Mouse (Mus musculus) embryonic facial prominence, embryonic 13.5 days (tissue): ENCODE measurements around the gene Wdfy2. TPM values are rescaled to one million over a fixed set of nuclear protein-coding genes. Genes with fewer than 3 reads are reported as not detected.

Experiments
- ATAC-seq: fragments of 200-750 bp; cut with Nextera tagmentation; 2 replicates; pipeline ENCODE4 v1.8.0; 2017; ENCODE audit warnings: low read depth; ENCODE audit not compliant: insufficient number of reproducible peaks, insufficient read depth, low FRiP score, low TSS enrichment
- H3K27ac ChIP-seq: fragments of 300-500 bp; sonication (generic); 2 replicates; pipeline ENCODE4 v1.5.1; 2015; ENCODE audit warnings: moderate library complexity, mild to moderate bottlenecking, inconsistent platforms
- H3K27me3 ChIP-seq: fragments of 300-500 bp; sonication (generic); 2 replicates; pipeline ENCODE4 v1.6.1; 2015; ENCODE audit warnings: mild to moderate bottlenecking, inconsistent platforms
- H3K36me3 ChIP-seq: fragments of 300-500 bp; sonication (generic); 2 replicates; pipeline ENCODE4 v1.6.1; 2015; ENCODE audit warnings: mild to moderate bottlenecking, inconsistent platforms
- H3K4me1 ChIP-seq: fragments of 300-500 bp; sonication (generic); 2 replicates; pipeline ENCODE4 v1.6.1; 2015; ENCODE audit warnings: inconsistent platforms
- H3K4me2 ChIP-seq: fragments of 300-500 bp; sonication (generic); 2 replicates; pipeline ENCODE4 v1.6.1; 2015; ENCODE audit warnings: moderate library complexity, mild to moderate bottlenecking, inconsistent platforms
- H3K4me3 ChIP-seq: fragments of 300-500 bp; sonication (generic); 2 replicates; pipeline ENCODE4 v1.5.1; 2015; ENCODE audit warnings: mild to moderate bottlenecking, inconsistent platforms
- H3K9ac ChIP-seq: fragments of 300-500 bp; sonication (generic); 2 replicates; pipeline ENCODE4 v1.6.1; 2015; ENCODE audit warnings: mild to moderate bottlenecking, inconsistent platforms
- H3K9me3 ChIP-seq: fragments of 300-500 bp; sonication (generic); 2 replicates; pipeline ENCODE4 v1.6.1; 2016; ENCODE audit warnings: inconsistent platforms
- WGBS: fragments of 180-500 bp; shearing (Covaris S2); methylation state at CpG from one replicate; pipeline ENCODE4 v1.1.7; 2015; ENCODE audit warnings: mixed read lengths; 5-methylcytosine and 5-hydroxymethylcytosine counted together
- polyA plus RNA-seq: library from polyadenylated mRNA; unstranded; fragments of >200 nt; fragmentation: Nextera tagmentation; extraction: Ambion mirVana; gene quantifications from 2 replicates; pipeline ENCODE4 v1.2.1, GENCODE M21; 2015

Wdfy2 gene
- polyA plus RNA-seq, 1 experiment from 2014 or later, result 7.4 TPM

DNA sequence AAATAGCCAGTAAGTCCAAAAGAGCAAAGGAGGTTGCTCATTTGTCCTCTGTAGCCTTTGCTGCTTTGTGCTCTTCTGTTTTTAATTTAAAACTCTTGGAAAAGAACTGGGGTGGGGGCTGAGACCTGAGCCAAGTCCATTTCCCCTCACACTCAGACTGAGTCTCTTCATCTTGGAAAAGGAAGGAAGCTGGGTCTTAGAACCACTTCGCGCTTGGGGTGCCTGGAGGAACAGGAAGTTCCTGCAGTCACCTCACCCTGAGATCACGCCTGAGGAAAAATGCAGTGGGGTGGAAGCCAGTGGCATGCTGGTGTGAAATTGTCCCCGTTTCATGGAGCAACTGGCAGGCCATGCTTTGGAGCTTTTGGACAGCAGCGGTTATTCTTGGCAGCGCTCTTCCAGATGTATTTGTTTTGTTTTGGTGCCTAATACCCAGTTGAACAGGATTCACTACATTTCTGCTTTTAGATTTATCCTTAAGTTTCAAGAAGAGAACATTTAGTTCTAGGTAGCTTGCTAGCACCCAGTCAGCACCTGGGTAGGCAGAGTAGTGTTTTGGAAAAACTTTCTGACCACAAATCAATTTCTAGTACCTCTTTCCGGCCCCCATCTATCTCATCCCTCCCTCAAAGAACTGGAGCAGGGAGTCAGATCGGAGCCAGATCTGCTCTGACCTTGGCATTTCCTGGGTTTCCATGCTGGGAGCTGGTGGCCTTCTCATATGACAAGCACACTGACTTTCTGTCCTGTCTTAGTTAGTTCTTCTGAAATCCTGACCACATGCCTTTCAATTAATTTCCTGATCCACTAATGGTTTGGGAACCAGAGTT, 7.7 kb downstream of the Wdfy2 start:
- WGBS, result 21% methylated on average over 8 of the region's 8 CpGs
- peak overlapping the region; percentile 43 for H3K4me2 ChIP-seq

DNA sequence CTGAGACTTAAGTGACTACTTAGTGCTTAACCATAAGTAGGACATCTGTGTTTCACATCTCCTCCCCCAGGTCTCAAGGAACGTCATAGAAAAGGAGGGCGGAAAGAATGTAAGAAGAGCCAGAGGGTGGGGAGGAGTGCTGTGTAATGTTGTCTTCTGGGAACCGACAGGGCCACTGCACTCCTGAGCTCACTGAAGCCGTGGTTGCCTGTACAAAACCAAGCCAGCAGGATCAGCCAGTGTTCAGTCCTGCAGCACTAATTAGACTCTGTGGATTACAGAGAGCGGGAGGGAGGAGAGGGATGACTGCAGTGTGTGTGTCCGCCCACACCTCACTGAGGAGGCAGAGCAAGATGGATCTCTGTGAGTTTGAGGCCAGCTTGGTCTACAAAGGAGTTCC, 13.5 kb downstream of the Wdfy2 start:
- 38% methylated on average over 6 of the region's 6 CpGs for WGBS

More for the DNA sequence above, 7.7 kb downstream of the Wdfy2 start:
- H3K9me3 ChIP-seq, result peaks cover 6% of the 10 kb centered on the region
- H3K9ac ChIP-seq, result peak overlapping the region; percentile 49; the same call in 1 of the 2 replicates
- H3K4me3 ChIP-seq, result no peak overlapping the region
- H3K27ac ChIP-seq, result peak overlapping the region; percentile 63
- H3K27me3 ChIP-seq, result no peaks in the 10 kb centered on the region
- H3K4me1 ChIP-seq, result peaks cover 40% of the 10 kb centered on the region
- no peak for ATAC-seq
- peaks cover 12% of the 10 kb centered on the region; the same call in 1 of the 2 replicates for H3K36me3 ChIP-seq

DNA sequence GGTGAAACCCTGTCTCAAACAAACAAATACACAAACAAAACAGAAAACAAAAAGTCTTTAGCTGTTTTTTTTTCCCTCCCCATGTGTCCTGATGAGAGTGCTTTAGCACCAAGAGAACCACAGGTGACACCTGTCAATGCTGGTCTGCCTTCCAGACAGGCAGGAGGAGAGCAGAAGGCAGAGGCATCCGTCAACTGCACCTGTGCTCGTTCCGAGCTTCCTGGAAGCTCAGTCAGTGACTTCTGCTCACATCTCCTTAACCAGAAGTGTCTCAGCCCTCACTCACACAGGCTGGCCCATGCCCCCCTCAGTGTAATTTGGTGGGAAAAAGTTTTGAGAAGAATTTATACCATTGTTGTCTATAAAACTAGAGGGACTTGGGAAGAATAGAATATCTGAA, 15.4 kb downstream of the Wdfy2 start:
- Histone ChIP-seq H3K4me1 (peaks cover 27% of the 10 kb centered on the region), H3K9ac (no peak overlapping the region), H3K4me3 (no peak overlapping the region), H3K9me3 (peaks cover 6% of the 10 kb centered on the region), H3K27me3 (no peaks in the 10 kb centered on the region), H3K4me2 (no peak overlapping the region), H3K27ac (no peak overlapping the region), H3K36me3 (peaks cover 12% of the 10 kb centered on the region; the same call in 1 of the 2 replicates)
- ATAC-seq, result no peak
- 70% methylated on average over 3 of the region's 3 CpGs for WGBS

More for the DNA sequence above, 13.5 kb downstream of the Wdfy2 start:
- no peak overlapping the region for H3K9ac ChIP-seq
- no peak overlapping the region for H3K27ac ChIP-seq
- H3K4me3 ChIP-seq, result no peak overlapping the region
- peaks cover 6% of the 10 kb centered on the region for H3K9me3 ChIP-seq
- ATAC-seq, result no peak
- H3K4me2 ChIP-seq, result no peak overlapping the region
- no peaks in the 10 kb centered on the region for H3K27me3 ChIP-seq
- peaks cover 28% of the 10 kb centered on the region for H3K4me1 ChIP-seq
- peaks cover 12% of the 10 kb centered on the region; the same call in 1 of the 2 replicates for H3K36me3 ChIP-seq

DNA sequence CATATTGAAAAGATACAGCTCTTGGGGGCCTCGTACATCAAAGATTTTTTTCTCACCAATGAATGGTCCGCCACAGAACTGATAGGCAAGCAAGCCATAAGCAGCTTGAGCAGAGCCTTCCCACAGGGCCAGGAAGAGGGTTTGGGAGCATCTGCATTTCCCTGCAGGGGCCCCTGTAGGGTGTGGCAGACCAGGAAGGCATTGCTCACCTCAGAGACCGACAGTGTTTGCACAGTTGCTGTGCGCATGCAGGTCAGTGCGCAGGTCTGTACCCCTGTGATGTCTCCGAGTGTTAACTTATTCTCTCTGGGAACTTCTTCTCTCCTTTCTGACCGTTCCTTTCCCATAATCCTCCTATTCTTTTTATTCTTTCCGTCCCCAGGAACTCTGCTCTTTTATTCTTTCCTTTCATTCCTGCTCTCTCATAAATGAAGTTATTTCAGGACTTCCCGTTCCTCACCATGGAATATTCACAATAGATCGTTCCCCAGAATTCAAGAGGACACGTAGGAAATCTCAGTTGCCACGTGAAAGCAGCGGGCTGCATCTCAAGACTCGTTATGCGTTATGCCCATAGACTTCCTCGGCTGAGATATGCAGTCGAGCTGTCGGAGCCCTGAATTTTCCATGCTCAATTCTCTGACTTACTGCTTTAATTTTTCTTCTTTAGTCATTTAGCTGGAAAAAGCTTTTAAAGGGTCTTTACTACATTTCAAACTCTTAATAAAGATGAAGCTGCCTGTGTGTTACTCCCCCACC, 17.8 kb downstream of the Wdfy2 start:
- 78% methylated on average over 18 of the region's 18 CpGs for WGBS
- no peak overlapping the region; the same call in 1 of the 2 replicates for H3K27ac ChIP-seq
- H3K4me1 ChIP-seq, result peaks cover 27% of the 10 kb centered on the region
- no peak overlapping the region for H3K9ac ChIP-seq
- H3K4me3 ChIP-seq, result no peak overlapping the region
- peaks cover 6% of the 10 kb centered on the region; the same call in 1 of the 2 replicates for H3K36me3 ChIP-seq
- H3K4me2 ChIP-seq, result no peak overlapping the region
- H3K9me3 ChIP-seq, result no peaks in the 10 kb centered on the region
- H3K27me3 ChIP-seq, result no peaks in the 10 kb centered on the region
- ATAC-seq, result no peak

DNA sequence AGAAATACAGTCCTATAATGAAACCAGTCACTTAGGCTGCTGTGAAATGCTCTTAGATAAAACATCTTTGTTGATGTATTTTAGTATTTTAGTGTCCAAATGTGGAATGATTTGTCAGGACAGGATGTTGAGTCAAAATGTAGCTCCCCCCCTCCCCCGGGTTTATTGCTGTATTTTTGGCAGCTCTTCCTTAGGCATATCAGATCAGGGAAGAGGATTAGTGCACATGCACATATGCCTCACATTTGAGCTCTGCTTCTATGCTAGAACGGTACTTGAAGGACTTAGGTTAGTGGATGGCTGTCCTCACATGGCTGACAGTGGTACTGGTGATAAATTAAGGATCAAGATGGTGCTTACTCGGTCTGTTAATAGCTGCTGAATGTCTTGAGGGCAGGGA, 18.4 kb downstream of the Wdfy2 start:
- Histone ChIP-seq H3K9ac (no peak overlapping the region), H3K27ac (no peak overlapping the region), H3K4me2 (no peak overlapping the region), H3K36me3 (peaks cover 6% of the 10 kb centered on the region; the same call in 1 of the 2 replicates), H3K4me3 (no peak overlapping the region), H3K4me1 (peaks cover 22% of the 10 kb centered on the region), H3K9me3 (no peaks in the 10 kb centered on the region), H3K27me3 (no peaks in the 10 kb centered on the region)
- ATAC-seq, result no peak
- 66% methylated on average over 3 of the region's 3 CpGs for WGBS

DNA sequence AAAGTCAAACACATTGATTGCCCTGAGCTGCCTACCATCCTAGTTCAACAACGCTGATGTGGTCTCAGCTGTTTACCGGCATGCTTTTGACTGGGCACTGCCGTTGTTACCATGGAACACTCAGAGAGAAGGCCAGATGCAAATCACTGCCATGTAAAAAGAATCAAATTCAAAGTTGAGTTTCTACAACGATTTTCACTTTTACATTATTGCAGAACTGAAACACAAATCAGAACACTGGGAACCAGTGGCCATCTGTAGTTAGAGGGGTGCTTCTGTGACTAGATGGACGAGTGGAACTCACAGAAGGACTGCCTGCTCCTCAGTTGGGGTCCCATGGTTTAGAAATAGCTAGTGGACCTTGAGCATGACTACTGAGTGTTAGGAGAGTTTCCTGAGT, 19.0 kb downstream of the Wdfy2 start:
- H3K36me3 ChIP-seq, result peaks cover 6% of the 10 kb centered on the region; the same call in 1 of the 2 replicates
- WGBS, result 90% methylated on average over 5 of the region's 5 CpGs
- H3K4me3 ChIP-seq, result no peak overlapping the region
- no peak overlapping the region for H3K4me2 ChIP-seq
- no peak overlapping the region for H3K9ac ChIP-seq
- H3K27me3 ChIP-seq, result no peaks in the 10 kb centered on the region
- ATAC-seq, result no peak
- H3K27ac ChIP-seq, result no peak overlapping the region
- H3K4me1 ChIP-seq, result peaks cover 17% of the 10 kb centered on the region; the same call in 1 of the 2 replicates
- no peaks in the 10 kb centered on the region for H3K9me3 ChIP-seq

DNA sequence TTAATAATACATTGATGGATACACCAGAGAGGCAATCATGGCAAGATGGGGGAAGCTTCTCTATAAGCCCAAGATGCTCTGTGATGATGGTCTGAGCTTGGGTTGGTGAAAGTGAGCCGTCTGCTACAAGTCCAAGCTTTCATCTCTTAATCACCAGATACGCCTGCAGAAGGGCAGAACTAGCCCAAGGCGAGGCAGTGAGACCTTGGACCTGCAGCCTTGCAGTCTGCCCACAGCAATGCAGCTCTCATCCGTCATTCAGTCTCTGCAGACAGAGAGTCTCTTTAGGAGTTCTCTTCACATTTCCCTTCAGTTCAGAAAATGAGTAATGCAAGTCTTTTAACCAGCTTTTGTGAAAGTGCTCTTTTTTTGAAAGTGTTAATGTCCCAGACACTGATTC, 20.4 kb downstream of the Wdfy2 start:
- 70% methylated on average over 4 of the region's 4 CpGs for WGBS
- Histone ChIP-seq H3K27me3 (no peaks in the 10 kb centered on the region), H3K9me3 (no peaks in the 10 kb centered on the region), H3K36me3 (peaks cover 6% of the 10 kb centered on the region; the same call in 1 of the 2 replicates), H3K9ac (no peak overlapping the region), H3K4me2 (no peak overlapping the region), H3K27ac (no peak overlapping the region), H3K4me1 (peaks cover 9% of the 10 kb centered on the region; the same call in 1 of the 2 replicates), H3K4me3 (no peak overlapping the region)
- ATAC-seq, result no peak

DNA sequence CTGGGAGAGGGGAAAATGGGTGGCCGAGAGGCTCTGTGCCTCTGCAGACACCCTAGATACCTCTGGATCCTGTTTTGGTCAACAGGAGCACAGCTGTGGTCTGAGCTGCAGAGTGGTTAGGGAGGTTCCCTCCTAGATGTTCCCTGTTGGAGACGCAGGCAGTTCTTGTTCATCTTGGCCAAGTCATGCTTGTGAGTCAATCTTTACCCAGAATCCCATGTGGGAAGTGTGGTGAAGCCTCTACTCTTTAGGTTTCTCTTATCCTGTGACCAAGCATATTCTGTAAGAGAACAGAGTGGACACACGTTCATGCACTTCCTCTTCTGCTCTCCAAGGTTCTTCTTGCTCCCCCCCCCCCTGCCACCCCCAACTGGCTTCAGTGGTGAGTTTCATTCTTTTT, 20.8 kb downstream of the Wdfy2 start:
- 75% methylated on average over 3 of the region's 3 CpGs for WGBS
- H3K27me3 ChIP-seq, result no peaks in the 10 kb centered on the region
- H3K9ac ChIP-seq, result no peak overlapping the region
- H3K36me3 ChIP-seq, result peaks cover 6% of the 10 kb centered on the region; the same call in 1 of the 2 replicates
- ATAC-seq, result no peak
- H3K4me3 ChIP-seq, result no peak overlapping the region
- peaks cover 9% of the 10 kb centered on the region; the same call in 1 of the 2 replicates for H3K4me1 ChIP-seq
- no peaks in the 10 kb centered on the region for H3K9me3 ChIP-seq
- H3K4me2 ChIP-seq, result no peak overlapping the region
- no peak overlapping the region for H3K27ac ChIP-seq

DNA sequence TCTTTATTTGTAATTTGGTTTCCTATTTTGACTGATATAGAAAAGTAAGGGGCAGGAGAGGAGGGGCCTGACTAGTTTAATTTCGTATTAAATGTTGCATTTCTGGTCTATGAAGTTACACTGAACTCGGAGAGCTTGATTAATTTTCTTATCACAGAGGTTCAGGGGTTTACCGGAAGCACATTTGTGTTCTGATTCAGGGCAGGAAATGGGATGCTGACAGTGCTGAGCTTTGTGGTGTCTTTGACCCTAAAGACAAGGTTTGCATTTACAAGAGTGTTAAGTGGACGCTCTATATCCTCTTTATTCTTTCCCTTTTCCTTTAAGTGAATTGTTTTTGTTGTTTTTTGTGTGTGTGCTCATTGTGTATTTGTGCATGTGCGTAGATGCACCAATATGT, 25.1 kb downstream of the Wdfy2 start:
- Histone ChIP-seq H3K9me3 (no peaks in the 10 kb centered on the region), H3K4me1 (peaks cover 6% of the 10 kb centered on the region; the same call in 1 of the 2 replicates), H3K4me2 (no peak overlapping the region), H3K27ac (no peak overlapping the region), H3K27me3 (no peaks in the 10 kb centered on the region), H3K36me3 (no peaks in the 10 kb centered on the region), H3K9ac (no peak overlapping the region), H3K4me3 (no peak overlapping the region)
- WGBS, result 77% methylated on average over 5 of the region's 5 CpGs
- ATAC-seq, result no peak

DNA sequence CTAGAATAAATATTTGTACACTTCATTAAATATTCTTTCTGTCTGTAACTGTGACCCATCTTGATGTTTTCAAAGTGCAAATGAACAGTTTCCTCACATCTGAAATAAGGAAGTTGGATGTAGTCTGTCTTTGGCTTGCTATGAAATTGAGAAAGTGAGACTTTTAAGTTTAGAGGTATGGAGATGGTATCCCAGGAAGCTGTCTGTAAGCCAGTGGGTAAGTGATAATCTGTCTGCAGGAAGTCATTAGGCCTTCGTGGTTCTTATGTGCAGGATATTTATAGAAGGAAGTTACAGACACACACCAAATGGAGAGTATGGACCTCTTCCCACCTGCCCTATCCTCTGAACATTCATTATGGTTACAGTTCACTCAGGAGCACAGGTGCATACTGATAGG, 26.8 kb downstream of the Wdfy2 start:
- Histone ChIP-seq H3K4me1 (peaks cover 10% of the 10 kb centered on the region; the same call in 1 of the 2 replicates), H3K4me3 (no peak overlapping the region), H3K27me3 (no peaks in the 10 kb centered on the region), H3K27ac (no peak overlapping the region), H3K36me3 (no peaks in the 10 kb centered on the region), H3K9me3 (no peaks in the 10 kb centered on the region), H3K4me2 (no peak overlapping the region), H3K9ac (no peak overlapping the region)
- 45% methylated on average over 1 of the region's 1 CpGs for WGBS
- ATAC-seq, result no peak

DNA sequence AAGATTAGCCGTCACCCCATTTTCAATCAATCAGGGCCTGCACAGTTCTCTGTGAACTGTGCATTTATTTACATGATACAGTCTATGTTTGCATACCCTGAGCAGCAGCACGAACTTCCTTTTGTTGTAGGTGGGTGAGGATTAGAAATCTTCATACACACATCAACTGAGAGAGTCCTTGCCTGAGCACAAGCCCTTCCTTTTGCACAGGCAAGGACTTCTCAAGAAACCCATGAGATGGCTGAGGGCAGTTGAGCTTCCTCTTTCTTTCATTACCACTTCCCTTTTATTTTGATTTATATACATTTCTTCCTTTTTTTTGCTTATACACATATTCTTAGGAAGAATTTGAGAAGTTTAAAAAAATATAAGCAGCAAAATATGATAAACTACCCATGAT, 27.9 kb downstream of the Wdfy2 start:
- Histone ChIP-seq H3K4me1 (peaks cover 10% of the 10 kb centered on the region; the same call in 1 of the 2 replicates), H3K9ac (no peak overlapping the region), H3K36me3 (no peaks in the 10 kb centered on the region), H3K27ac (no peak overlapping the region), H3K4me2 (no peak overlapping the region), H3K27me3 (no peaks in the 10 kb centered on the region), H3K4me3 (no peak overlapping the region), H3K9me3 (0 out of 2 replicates have a peak, but pooled peaks cover 4% of the 10 kb centered on the region)
- WGBS, result 88% methylated on average over 2 of the region's 2 CpGs
- no peak for ATAC-seq
